Mouse (Mus musculus): ENCODE measurements at regions not wholly inside any gene's neighbourhood (a gene's known extent, or its start where the extent isn't known, plus 50 kb on each side); places are given as distances from the start of the nearest gene placed in this dataset.
"Not testable (repeated sequence)": the region's sequence is repeated elsewhere in the genome, so short reads cannot be mapped to it uniquely, and the experiment has no call there.

GRCm38 (mm10) chr2:171985813-171986572 lies 57.3 kb downstream of the Cbln4 start:
- no peak for DNase-seq (ENCODE audit: low read depth, low spot score)

GRCm38 (mm10) chr2:171969311-171969905 lies 73.9 kb downstream of the Cbln4 start:
- no peak for DNase-seq (ENCODE audit: low read depth, low spot score)

- no peak for DNase-seq (ENCODE audit: low read depth, low spot score)
Observed at GRCm38 (mm10) chr2:171946569-171947250, 96.6 kb downstream of the Cbln4 start.

GRCm38 (mm10) chr2:171942671-171943070 lies 100.6 kb downstream of the Cbln4 start:
- DNase-seq (ENCODE audit: low read depth, low spot score): no peak

- no peak for DNase-seq (ENCODE audit: low read depth, low spot score)
Observed at GRCm38 (mm10) chr2:171935646-171936325, 107.5 kb downstream of the Cbln4 start.

GRCm38 (mm10) chr2:171920960-171921359 lies 122.3 kb downstream of the Cbln4 start:
- no peak for DNase-seq (ENCODE audit: low read depth, low spot score)

GRCm38 (mm10) chr2:171887306-171887705 lies 156.0 kb downstream of the Cbln4 start:
- DNase-seq (ENCODE audit: low read depth, low spot score): no peak

- not testable (repeated sequence) for DNase-seq (ENCODE audit: low read depth, low spot score)
Observed at GRCm38 (mm10) chr2:171879238-171879960, 163.9 kb downstream of the Cbln4 start.

- DNase-seq (ENCODE audit: low read depth, low spot score): no peak
Observed at GRCm38 (mm10) chr2:171867550-171867949, 175.7 kb downstream of the Cbln4 start.

GRCm38 (mm10) chr2:171864376-171864965 lies 178.8 kb downstream of the Cbln4 start:
- DNase-seq (ENCODE audit: low read depth, low spot score): no peak

GRCm38 (mm10) chr2:171862626-171863025 lies 180.6 kb downstream of the Cbln4 start:
- DNase-seq (ENCODE audit: low read depth, low spot score): no peak

- no peak for DNase-seq (ENCODE audit: low read depth, low spot score)
Observed at GRCm38 (mm10) chr2:171858894-171859293, 184.4 kb downstream of the Cbln4 start.

GRCm38 (mm10) chr2:171856491-171856890 lies 186.8 kb downstream of the Cbln4 start:
- peak; percentile 9 for DNase-seq (ENCODE audit: low read depth, low spot score)

- DNase-seq (ENCODE audit: low read depth, low spot score): peak; percentile 4
Observed at GRCm38 (mm10) chr2:171846826-171847492, 196.3 kb downstream of the Cbln4 start.

GRCm38 (mm10) chr2:171840058-171840713 lies 203.1 kb downstream of the Cbln4 start:
- no peak for DNase-seq (ENCODE audit: low read depth, low spot score)

GRCm38 (mm10) chr2:171822156-171822555 lies 221.1 kb downstream of the Cbln4 start:
- DNase-seq (ENCODE audit: low read depth, low spot score): no peak

- DNase-seq (ENCODE audit: low read depth, low spot score): no peak
Observed at GRCm38 (mm10) chr2:171818504-171818903, 224.8 kb downstream of the Cbln4 start.

GRCm38 (mm10) chr2:171816685-171817419 lies 226.4 kb downstream of the Cbln4 start:
- no peak for DNase-seq (ENCODE audit: low read depth, low spot score)

- DNase-seq (ENCODE audit: low read depth, low spot score): no peak
Observed at GRCm38 (mm10) chr2:171812701-171813100, 230.6 kb downstream of the Cbln4 start.
